Mouse (Mus musculus) cerebellum, postnatal 10 days (tissue): Measurements from ENCODE around the gene 9130023H24Rik.

ENCODE experiments used
- DNase-seq, 2 experiments: peaks; one replicate each; pipeline ENCODE4 v3.0.0; 2021; ENCODE audit warnings: mixed read lengths in 2 of 2

9130023H24Rik gene

GRCm38 (mm10) chr7:128246496-128247391 lies 8.9 kb upstream of the 9130023H24Rik start, which contains the start of gene Tgfb1i1:
TSS of gene Tgfb1i1 (plus strand) at chr7:128246812.
- peak; percentile 60 to 63 for DNase-seq

- no peak for DNase-seq
Observed at GRCm38 (mm10) chr7:128245547-128245946, 7.7 kb upstream of the 9130023H24Rik start.

- no peak for DNase-seq
Observed at GRCm38 (mm10) chr7:128244410-128245025, 6.7 kb upstream of the 9130023H24Rik start.

GRCm38 (mm10) chr7:128243921-128244320 lies 6.1 kb upstream of the 9130023H24Rik start:
- DNase-seq = no peak

GRCm38 (mm10) chr7:128242331-128242730 lies 4.5 kb upstream of the 9130023H24Rik start:
- no peak for DNase-seq

GRCm38 (mm10) chr7:128240131-128240784 lies 2.4 kb upstream of the 9130023H24Rik start:
- DNase-seq = peak; percentile 43 to 67

GRCm38 (mm10) chr7:128238991-128239390 lies 1.2 kb upstream of the 9130023H24Rik start:
- DNase-seq = peak; percentile 34 to 61

GRCm38 (mm10) chr7:128237593-128237926 lies 271 bp downstream of the 9130023H24Rik start:
- DNase-seq = no peak

GRCm38 (mm10) chr7:128236856-128237592 lies 807 bp downstream of the 9130023H24Rik start, which contains the start of gene Armc5:
TSS of gene Armc5 (plus strand) at chr7:128237342.
- DNase-seq = peak; percentile 93 to 95

GRCm38 (mm10) chr7:128236426-128236825 lies 1.4 kb downstream of the 9130023H24Rik start:
- peak; percentile 14 to 22 for DNase-seq

GRCm38 (mm10) chr7:128235481-128235880 lies 2.4 kb downstream of the 9130023H24Rik start:
- no peak for DNase-seq

GRCm38 (mm10) chr7:128234796-128235195 lies 3.0 kb downstream of the 9130023H24Rik start:
- no peak for DNase-seq

GRCm38 (mm10) chr7:128231741-128232140 lies 6.1 kb downstream of the 9130023H24Rik start:
- no peak for DNase-seq

- no peak for DNase-seq
Observed at GRCm38 (mm10) chr7:128220936-128221335, 16.9 kb downstream of the 9130023H24Rik start.

GRCm38 (mm10) chr7:128219952-128220351 lies 17.9 kb downstream of the 9130023H24Rik start:
- DNase-seq = no peak

- DNase-seq = no peak
Observed at GRCm38 (mm10) chr7:128209826-128210225, 28.0 kb downstream of the 9130023H24Rik start.

GRCm38 (mm10) chr7:128208187-128208586 lies 29.6 kb downstream of the 9130023H24Rik start:
- peak; percentile 80 to 86 for DNase-seq

- peak in 1 of 2 experiments; percentile 13 for DNase-seq
Observed at GRCm38 (mm10) chr7:128206152-128206551, 31.7 kb downstream of the 9130023H24Rik start, which contains the start of gene Cox6a2. TSS of gene Cox6a2 (minus strand) at chr7:128206387.

- DNase-seq = no peak
Observed at GRCm38 (mm10) chr7:128205695-128206094, 32.1 kb downstream of the 9130023H24Rik start.

- DNase-seq = no peak
Observed at GRCm38 (mm10) chr7:128204179-128204578, 33.7 kb downstream of the 9130023H24Rik start.

- no peak for DNase-seq
Observed at GRCm38 (mm10) chr7:128203071-128203470, 34.8 kb downstream of the 9130023H24Rik start.

- DNase-seq = no peak
Observed at GRCm38 (mm10) chr7:128201607-128202006, 36.2 kb downstream of the 9130023H24Rik start.
